Mouse (Mus musculus) ovary, postnatal 14 days (tissue): ENCODE data around the gene Klhl11.

Experiments used
- DNase-seq: peaks from one replicate; pipeline ENCODE4 v3.0.0; 2022; ENCODE audit warnings: low spot score

The Klhl11 gene

GRCm38 (mm10) chr11:100472197-100472934 is at the start of gene Klhl11:
Gene Klhl11, minus strand, starts transcription at chr11:100472741.
- DNase-seq: peak; percentile 90

DNA sequence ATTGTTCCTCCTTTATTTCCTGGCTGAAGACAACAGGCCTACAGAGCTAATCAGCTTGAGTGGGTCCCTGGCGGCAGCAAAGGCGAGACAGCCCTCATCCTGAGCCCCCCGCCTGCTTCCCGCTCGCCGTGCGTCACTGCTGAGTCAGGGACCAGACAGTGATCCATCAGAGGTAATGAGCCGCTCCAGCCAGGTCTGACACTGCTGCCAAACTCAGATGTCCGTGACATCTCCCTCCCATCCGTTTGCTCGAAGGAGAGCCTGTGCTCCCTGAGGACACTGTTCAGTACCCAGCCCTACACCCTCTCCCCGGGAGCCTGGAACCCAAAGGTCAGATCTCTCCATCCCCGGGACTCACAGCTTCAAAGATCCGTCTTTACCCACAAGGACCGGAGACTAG is 48.3 kb upstream of the Klhl11 start:
- no peak for DNase-seq

- DNase-seq: no peak
These were observed 46.6 kb upstream of the Klhl11 start for GRCm38 (mm10) chr11:100519188-100519587.

DNA sequence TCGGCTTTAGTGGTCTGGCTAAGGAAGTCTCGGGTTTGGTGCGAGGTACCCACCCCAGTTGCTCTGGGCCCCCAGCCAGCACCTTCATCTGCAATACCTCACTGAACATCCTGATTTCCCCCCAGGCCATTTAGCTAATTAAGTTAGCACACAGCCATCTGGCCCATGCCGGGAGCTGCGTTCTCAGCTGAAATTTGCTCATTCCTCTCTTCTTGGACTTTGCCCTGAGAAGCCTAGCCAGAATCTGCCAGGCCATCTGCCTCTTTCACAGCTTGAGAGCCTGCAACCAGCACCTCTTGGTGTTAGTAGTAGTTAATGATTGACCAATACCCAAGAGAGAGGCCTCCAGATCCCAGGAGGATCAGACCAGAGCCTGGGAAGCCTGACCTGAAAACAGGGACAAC is 45.6 kb upstream of the Klhl11 start:
- DNase-seq: no peak

GRCm38 (mm10) chr11:100516291-100516690 is 43.8 kb upstream of the Klhl11 start:
- no peak for DNase-seq

DNA sequence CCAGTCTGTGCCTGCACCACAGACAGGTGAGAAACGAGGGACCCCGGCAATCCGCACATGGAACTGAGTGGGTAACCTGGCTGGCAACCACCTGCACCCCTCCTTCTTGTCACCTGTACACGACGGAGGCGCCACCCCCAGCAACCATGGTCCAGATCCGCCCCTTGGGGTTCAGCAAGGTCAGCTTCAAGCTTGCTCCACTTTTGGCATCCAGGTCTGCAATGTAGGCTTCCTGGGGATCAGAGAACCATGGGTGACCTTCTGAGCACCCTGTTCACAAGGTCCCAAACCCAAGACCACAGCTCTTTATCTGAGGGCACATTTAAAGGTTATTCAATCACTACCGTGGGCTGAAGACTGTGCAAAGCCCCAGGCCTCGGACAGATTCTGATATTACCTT is 43.2 kb upstream of the Klhl11 start:
- no peak for DNase-seq

DNA sequence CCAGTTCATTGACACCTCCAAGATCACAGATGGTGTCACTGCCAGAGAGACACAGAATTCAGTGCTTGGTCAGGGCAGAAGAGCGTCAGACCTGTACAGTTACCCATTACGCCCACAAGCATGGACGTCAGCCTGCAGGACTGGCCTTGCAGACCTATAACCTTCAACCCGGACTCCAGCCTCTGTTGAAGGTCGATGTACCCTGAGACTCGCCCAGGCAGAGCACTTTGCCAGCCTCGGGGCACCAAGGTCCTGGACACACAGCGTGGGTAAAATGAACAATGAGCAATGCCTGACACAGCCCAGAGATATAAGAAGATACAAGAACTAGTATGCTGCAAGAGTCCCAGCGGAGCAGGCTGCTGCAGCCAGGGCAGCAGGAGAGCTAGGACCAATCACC is 42.5 kb upstream of the Klhl11 start:
- no peak for DNase-seq

- no peak for DNase-seq
These were observed 41.2 kb upstream of the Klhl11 start for GRCm38 (mm10) chr11:100513716-100514115.

GRCm38 (mm10) chr11:100512384-100512783 is 39.8 kb upstream of the Klhl11 start:
- DNase-seq: no peak

DNA sequence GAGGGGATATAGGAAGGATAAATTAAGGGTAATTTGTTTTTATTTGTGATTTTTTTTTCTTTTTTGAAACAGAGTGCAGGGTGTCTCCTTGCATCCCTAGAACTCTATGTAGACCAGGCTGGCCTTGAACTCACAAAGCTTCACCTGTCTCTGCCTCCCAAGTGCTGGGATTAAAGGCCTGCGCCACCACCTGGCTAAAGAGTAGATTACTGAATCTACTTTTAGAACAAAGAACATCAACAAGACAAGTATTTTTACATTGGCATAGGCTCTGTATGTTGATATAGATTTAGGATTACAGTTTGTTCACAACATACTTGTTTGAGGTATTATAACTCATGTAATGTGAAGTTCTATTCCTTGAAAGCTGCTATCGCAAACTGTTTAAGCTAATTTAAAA is 38.0 kb upstream of the Klhl11 start:
- no peak for DNase-seq

DNA sequence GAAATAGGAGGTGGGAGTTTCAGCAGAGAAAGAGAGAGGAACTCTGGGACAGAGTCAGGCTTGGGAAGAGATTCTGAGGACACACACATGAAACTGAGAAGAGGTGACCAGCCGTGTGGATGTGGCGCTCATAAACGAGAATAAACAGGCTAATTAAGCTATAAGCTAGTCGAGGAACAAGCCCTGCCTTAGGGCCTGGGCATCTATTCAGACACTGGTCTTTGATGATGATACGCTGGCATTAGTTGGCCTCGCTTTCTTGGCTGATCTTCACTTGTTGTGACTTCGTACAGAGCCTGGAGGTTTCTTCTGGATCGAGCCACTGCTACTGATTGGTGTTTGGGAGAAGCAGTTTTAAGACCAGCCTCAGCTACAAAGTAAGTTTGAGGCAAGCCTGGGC is 33.5 kb upstream of the Klhl11 start:
- DNase-seq: no peak

DNA sequence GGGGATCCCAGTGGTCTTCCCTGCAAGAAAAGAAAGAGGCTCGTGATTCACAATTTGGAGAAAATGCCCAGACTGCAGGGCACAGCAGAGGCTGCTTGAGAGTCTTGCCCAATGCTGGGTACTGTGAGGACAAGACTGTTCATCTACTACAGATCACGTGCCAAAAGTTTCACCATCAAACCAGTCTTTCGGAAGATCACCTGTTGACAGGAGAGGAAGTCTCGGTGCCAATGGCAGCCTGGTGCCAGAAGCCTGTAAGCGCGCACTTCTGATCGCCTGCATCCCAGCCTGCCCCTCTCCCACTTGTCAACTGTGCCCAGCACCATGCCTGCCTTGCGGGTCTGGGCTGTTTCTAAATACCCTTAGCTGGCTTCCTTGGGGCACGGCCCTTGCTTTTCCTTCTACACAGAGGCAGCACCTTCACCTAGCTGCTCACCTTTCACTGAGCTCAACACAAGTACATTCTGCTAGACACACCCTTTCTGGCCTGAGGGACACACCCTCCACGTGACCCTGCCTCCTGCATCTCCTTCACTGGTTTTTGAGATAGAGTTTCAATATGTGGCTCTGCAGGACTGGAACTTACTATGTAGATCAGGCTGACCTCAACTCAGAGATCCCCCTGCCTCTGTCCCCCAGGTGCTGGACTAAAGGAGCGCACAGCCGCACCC is 32.6 kb upstream of the Klhl11 start:
- DNase-seq: no peak

DNA sequence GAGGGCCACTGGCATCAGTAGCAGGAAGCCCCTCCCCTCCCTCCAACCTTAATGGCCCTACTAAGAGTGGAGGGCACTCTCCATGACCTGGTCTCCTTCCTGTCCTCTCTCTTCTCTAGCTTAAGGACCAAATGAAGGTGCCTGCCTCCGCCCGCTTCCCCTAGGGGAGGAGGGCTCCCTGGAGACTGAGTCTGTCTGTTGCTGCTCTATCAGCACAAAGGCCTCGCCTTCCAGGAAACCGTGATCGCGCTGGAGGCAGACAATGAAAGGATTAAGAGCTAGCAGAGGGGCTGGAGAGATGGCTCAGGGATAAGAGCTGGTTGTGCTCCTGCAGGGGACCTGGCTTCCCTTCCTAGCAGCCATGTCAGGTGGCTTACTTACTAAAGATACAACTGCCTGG is 28.8 kb upstream of the Klhl11 start:
- DNase-seq: no peak

GRCm38 (mm10) chr11:100500651-100501050 is 28.1 kb upstream of the Klhl11 start:
- no peak for DNase-seq

DNA sequence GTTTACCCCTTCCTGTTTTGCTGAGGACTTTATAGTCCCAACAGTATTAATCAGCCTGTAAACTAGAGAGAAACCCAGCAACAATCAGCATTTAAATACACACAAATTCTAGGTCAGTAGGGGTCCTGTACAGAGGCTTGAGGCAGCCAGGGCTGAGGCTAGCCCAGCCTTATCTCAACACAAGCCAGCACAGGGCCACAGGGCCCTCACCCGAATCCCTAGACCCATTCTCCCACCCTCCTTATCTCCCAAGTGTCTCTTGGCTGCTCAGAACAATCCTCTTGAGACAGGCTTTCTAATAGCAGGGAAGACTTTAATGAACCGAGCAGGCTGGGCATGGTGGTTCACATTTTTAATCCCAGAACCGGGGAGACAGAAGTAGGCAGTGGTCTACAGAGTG is 27.7 kb upstream of the Klhl11 start:
- no peak for DNase-seq

GRCm38 (mm10) chr11:100493771-100494170 is 21.2 kb upstream of the Klhl11 start:
- no peak for DNase-seq

GRCm38 (mm10) chr11:100490951-100491350 is 18.4 kb upstream of the Klhl11 start:
- DNase-seq: no peak

DNA sequence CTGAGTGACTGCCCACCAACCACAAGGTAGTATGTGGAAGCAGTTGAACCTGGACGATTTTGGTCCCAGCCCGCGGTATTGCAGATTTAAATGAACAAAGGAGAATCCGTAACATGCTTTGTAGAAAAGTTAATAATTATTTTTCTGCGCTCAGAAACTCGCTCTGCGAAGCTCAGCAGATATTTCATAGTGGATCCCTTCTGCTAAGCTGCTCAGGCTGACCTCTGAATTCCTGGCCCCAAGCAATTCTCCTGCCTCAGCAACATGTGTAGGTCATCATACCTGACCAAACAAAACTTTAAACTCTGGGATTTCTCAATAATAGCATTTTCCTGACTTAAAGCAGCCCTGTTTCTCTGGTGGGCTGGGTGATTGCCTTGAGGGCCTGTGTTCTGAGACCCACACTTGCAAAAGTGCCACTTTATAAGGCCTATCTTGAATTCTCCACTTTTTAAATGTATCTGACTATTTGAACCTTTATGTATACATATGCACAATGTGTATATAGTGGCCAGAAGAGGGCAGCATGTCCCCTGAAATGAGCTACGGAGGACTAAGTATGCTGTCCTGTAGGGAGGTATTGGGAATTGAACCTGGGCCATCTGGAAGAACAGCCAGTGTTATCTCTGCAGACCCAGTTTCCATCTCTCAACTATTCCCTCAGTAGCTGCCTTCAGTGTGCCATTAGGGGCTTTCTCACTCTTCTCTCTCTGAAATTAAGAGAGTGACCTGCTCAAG is 13.4 kb upstream of the Klhl11 start:
- peak; percentile 10 for DNase-seq

DNA sequence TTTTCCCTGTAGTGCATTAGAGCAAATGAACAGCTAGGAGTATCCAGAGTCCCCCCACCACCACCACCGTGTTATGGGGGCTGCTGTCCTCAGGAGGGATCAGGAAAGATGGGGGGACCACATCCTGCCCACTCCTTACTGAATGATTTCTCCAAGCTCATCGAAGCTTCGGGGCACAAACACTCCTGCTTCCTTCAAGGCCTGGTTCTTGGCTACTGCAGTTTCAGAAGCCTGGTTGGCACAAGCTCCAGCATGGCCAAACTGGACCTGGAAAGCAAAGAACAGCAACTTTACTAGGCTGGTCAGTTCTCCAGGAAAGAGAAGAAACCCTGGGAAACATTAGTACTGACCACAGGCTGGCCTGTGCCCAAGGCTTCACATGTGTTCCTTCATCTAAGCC is 11.9 kb upstream of the Klhl11 start:
- DNase-seq: no peak

DNA sequence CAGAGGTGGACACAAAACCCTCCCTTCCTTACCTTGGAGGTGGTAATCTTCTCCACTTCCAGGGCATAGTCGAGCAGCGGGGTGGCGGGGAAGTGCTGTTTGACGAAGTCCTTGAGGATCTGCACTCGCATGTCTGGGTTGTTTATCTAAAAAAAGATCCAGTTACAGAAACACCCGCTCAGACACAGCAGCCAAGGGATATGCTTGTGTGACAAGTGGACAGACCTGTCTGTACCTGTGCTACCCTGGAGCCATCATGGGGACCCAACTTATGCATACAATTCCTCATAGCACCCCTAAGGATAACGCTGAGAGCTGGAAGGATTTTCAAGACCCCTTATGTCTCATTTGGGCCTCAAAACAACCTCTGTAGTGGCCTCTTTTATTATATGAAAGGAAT is 6.6 kb upstream of the Klhl11 start:
- DNase-seq: no peak

DNA sequence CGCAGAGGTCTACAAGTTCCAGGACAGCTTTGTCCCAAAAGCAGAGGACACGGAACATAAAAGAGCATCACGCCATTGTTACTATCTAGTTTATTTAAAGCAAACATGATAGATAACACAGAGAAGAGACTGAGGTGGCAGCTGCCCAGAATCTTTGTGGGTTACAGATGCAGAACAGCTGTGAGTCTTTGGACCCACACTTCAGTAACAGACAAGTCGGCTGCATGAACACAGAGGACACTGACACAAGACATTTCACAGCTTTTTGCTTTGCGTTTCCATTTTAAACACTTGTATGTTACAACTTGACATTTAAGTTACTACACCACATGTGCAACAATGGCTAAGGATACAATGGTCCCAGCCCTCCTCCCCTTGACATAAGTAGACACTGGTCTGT is 3.7 kb upstream of the Klhl11 start:
- DNase-seq: no peak

DNA sequence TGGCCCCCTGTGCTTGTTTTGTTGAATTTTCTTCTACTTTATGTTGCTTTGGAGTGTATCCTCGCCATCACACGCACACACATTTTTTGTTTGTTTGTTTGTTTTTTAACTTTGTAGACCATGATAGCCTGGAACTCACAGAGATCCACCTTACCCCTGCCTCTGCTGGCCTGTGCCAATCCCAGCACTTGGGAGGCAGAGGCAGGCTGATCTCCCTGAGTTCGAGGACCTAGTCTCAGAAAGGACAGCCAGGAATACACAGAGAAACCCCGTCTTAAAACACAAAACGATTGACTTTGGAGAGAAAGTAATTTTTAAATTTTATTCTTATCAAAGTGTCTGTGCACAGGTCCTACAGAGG is 374 bp upstream of the Klhl11 start:
- DNase-seq: no peak
